Mouse (Mus musculus) neural tube, embryonic 14.5 days (tissue): ENCODE results near the gene Agt. TPM values are rescaled to one million over a fixed set of nuclear protein-coding genes. Genes with fewer than 3 reads are reported as not detected.

Experiments
- ATAC-seq: fragments of 200-750 bp; cut with Nextera tagmentation; 2 replicates; pipeline ENCODE4 v1.8.0; 2017; ENCODE audit warnings: low read depth, mild to moderate bottlenecking, moderate TSS enrichment, moderate library complexity
- H3K27ac ChIP-seq: fragments of 300-500 bp; sonication (generic); 2 replicates; pipeline ENCODE4 v1.5.1; 2014; ENCODE audit warnings: low read depth, mild to moderate bottlenecking, control low read depth, low read length, moderate library complexity, mixed read lengths
- H3K27me3 ChIP-seq: fragments of 300-500 bp; sonication (generic); 2 replicates; pipeline ENCODE4 v1.6.1; 2014; ENCODE audit warnings: low read length; ENCODE audit not compliant: control insufficient read depth, insufficient read depth
- H3K36me3 ChIP-seq: fragments of 300-500 bp; sonication (generic); 2 replicates; pipeline ENCODE4 v1.6.1; 2014; ENCODE audit warnings: low read length, mixed read lengths; ENCODE audit not compliant: control insufficient read depth, insufficient read depth
- H3K4me1 ChIP-seq: fragments of 300-500 bp; sonication (generic); 2 replicates; pipeline ENCODE4 v1.6.1; 2014; ENCODE audit warnings: low read length; ENCODE audit not compliant: control insufficient read depth, insufficient read depth
- H3K4me2 ChIP-seq: fragments of 300-500 bp; sonication (generic); 2 replicates; pipeline ENCODE4 v1.6.1; 2014; ENCODE audit warnings: mild to moderate bottlenecking, low read depth, low read length, control low read depth
- H3K4me3 ChIP-seq: fragments of 300-500 bp; sonication (generic); 2 replicates; pipeline ENCODE4 v1.5.1; 2014; ENCODE audit warnings: low read depth, low read length, control low read depth, mixed read lengths
- H3K9ac ChIP-seq: fragments of 300-500 bp; sonication (generic); replicated peaks from 2 replicates; pipeline ENCODE4 v1.6.1; 2014; ENCODE audit warnings: low read depth, mild to moderate bottlenecking, control low read depth, low read length, mixed read lengths
- H3K9me3 ChIP-seq: fragments of 300-500 bp; sonication (generic); 2 replicates; pipeline ENCODE4 v1.6.1; 2016; ENCODE audit warnings: low read length; ENCODE audit not compliant: control insufficient read depth
- WGBS: fragments of 180-500 bp; shearing (Covaris S2); extraction: QIAGEN DNeasy Blood & Tissue Kit; methylation state at CpG from one replicate; pipeline ENCODE4 v1.1.7; 2014; 5-methylcytosine and 5-hydroxymethylcytosine counted together
- polyA plus RNA-seq: library from polyadenylated mRNA; unstranded; fragments of >200 nt; fragmentation: Nextera tagmentation; extraction: Ambion mirVana; gene quantifications from 2 replicates; pipeline ENCODE4 v1.2.1, GENCODE M21; 2014

Agt gene
- polyA plus RNA-seq, 1 experiment from 2014 or later: 0.63 TPM

DNA sequence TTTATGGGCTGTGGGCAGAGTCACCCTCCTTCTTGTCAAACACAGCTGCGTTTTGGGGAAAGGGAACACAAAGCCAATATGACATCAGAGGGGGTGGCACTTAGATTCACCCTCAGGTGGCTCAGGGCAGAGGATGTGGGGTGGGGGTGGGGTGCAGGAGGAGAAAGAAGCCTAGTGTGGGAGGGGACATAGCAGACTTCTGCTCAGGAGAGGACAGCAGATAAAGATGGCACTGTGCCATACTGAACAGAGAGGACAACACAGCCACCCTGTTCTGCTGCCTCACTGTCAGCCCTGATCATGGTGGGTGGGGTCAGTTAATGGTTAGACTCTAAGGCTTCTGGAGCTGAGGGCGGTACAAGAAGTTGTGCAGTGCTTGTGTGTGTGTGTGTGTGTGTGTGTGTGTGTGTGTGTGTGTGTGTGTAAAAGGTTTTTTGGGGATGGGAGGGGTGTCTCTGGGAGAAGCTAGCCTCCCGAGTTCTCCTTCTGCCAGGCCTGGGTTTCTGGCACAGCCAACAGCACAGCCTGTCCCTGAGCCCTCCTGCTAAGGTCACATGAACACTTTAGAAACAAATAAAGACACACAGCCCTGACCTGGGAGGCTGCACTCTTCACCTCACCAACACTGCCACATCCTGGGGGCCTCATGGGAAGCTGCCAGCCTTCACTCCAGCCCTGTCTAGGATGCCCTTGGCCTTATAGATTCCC is 16.4 kb upstream of the Agt start:
- Histone ChIP-seq H3K9me3 (no peaks in the 10 kb centered on the region), H3K27ac (peak overlapping the region; percentile 44; the same call in 1 of the 2 replicates), H3K4me1 (no peaks in the 10 kb centered on the region), H3K4me2 (no peak overlapping the region), H3K36me3 (no peaks in the 10 kb centered on the region), H3K4me3 (no peak overlapping the region), H3K27me3 (no peaks in the 10 kb centered on the region), H3K9ac (no peak overlapping the region)
- 58% methylated on average over 2 of the region's 3 CpGs for WGBS
- ATAC-seq: no peak

GRCm38 (mm10) chr8:124576751-124577150 is 7.2 kb upstream of the Agt start:
- H3K4me3 ChIP-seq: no peak overlapping the region
- H3K4me2 ChIP-seq: no peak overlapping the region
- no peaks in the 10 kb centered on the region for H3K27me3 ChIP-seq
- H3K36me3 ChIP-seq: no peaks in the 10 kb centered on the region
- no peak for ATAC-seq
- 77% methylated on average over 1 of the region's 1 CpGs for WGBS
- no peaks in the 10 kb centered on the region for H3K9me3 ChIP-seq
- H3K9ac ChIP-seq: no peak overlapping the region
- H3K4me1 ChIP-seq: no peaks in the 10 kb centered on the region
- H3K27ac ChIP-seq: no peak overlapping the region

DNA sequence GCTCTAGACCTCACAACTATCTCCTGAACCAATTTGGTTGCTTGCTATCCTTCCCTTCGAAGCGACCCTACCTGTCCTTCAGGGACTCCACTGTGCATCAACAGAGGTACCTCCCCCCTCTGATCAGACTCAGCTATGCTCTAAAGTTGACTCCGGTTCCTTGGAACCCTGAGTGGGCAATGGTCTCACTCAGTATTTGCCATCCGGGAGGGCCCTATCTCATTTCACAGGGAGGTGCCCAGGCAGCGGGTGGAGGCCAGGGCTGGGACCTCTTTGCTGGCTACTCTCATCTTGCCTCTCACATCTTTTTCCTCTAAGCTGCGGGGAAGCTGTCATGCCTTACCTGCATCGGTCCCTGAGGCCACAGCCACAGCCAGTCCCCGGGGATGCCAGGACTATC is 6.3 kb upstream of the Agt start, which contains the start of gene Capn9:
Capn9 (plus strand) TSS at position 301 of the 400 bp plus-strand sequence.
- Histone ChIP-seq H3K4me3 (no peak within 1 kb of the TSS), H3K27me3 (no peaks in the 10 kb centered on the region), H3K27ac (no peak within 1 kb of the TSS), H3K9ac (no peak within 1 kb of the TSS), H3K4me1 (no peaks in the 10 kb centered on the region), H3K9me3 (no peaks in the 10 kb centered on the region), H3K36me3 (no peaks in the 10 kb centered on the region), H3K4me2 (no peak within 1 kb of the TSS)
- ATAC-seq: no peak
- 95% methylated on average over 8 of the region's 8 CpGs for WGBS

DNA sequence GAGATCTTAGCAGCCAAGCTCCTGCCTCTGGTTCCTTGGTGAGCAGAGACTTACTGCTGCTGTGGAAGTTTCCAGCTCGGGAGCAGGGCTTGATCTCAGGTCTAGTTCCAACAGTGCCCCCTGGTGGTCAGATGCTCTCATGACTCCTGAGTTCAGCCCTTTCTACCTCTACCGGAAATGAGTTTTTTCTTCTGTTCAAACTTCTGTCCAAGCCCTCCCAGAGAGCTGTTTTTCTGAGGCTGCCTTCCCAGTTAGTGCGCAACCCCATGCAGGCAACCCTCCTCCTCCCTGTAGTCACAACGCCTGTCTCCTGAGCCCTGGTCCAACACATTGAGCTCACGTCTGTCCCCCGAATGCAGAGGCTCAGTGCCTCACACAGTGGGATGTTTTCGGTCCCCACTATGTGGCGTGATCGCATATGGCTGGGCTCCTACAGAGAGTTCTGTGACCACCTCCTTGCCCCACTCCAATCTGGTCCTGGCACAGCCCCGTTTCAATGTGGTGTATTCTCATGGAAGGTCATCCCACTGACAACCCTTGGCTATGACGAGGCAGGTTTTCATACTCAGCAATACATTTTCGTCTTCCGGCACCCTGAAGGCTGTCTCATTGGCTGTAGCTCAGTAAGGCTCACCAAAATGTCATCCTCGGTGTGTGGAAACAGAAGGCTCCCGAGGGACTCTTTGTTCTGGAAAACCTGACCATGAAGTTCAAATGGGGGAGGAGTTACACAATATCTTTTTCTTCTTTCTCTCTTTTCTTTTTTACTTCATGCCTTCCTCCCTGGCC is 4.2 kb upstream of the Agt start:
- ATAC-seq: no peak
- Histone ChIP-seq H3K4me3 (no peak overlapping the region), H3K27me3 (no peaks in the 10 kb centered on the region), H3K4me2 (no peak overlapping the region), H3K36me3 (no peaks in the 10 kb centered on the region), H3K4me1 (no peaks in the 10 kb centered on the region), H3K9ac (no peak overlapping the region), H3K27ac (no peak overlapping the region), H3K9me3 (no peaks in the 10 kb centered on the region)
- 64% methylated on average over 15 of the region's 15 CpGs for WGBS

- Histone ChIP-seq H3K4me2 (no peak overlapping the region), H3K4me3 (no peak overlapping the region), H3K4me1 (no peaks in the 10 kb centered on the region), H3K27me3 (no peaks in the 10 kb centered on the region), H3K9ac (no peak overlapping the region), H3K27ac (no peak overlapping the region), H3K9me3 (no peaks in the 10 kb centered on the region), H3K36me3 (no peaks in the 10 kb centered on the region)
- ATAC-seq: no peak
Observed at GRCm38 (mm10) chr8:124572430-124572775, 2.9 kb upstream of the Agt start.

- H3K27ac ChIP-seq: no peak overlapping the region
- H3K27me3 ChIP-seq: no peaks in the 10 kb centered on the region
Observed at GRCm38 (mm10) chr8:124571732-124572429, 2.4 kb upstream of the Agt start.

GRCm38 (mm10) chr8:124569100-124569499 is 406 bp downstream of the Agt start:
- no peak overlapping the region for H3K4me3 ChIP-seq
- no peaks in the 10 kb centered on the region for H3K36me3 ChIP-seq
- no peaks in the 10 kb centered on the region for H3K27me3 ChIP-seq
- no peak overlapping the region for H3K4me2 ChIP-seq
- no peak overlapping the region for H3K9ac ChIP-seq
- no peak overlapping the region for H3K27ac ChIP-seq
- no peaks in the 10 kb centered on the region for H3K4me1 ChIP-seq
- no peak for ATAC-seq
- no peaks in the 10 kb centered on the region for H3K9me3 ChIP-seq
- WGBS: 56% methylated on average over 2 of the region's 2 CpGs

More at GRCm38 (mm10) chr8:124571732-124572429, 2.4 kb upstream of the Agt start:
- H3K36me3 ChIP-seq: no peaks in the 10 kb centered on the region
- H3K9ac ChIP-seq: no peak overlapping the region
- H3K4me1 ChIP-seq: no peaks in the 10 kb centered on the region
- H3K9me3 ChIP-seq: no peaks in the 10 kb centered on the region
- WGBS: 63% methylated on average over 8 of the region's 8 CpGs
- H3K4me2 ChIP-seq: no peak overlapping the region
- no peak overlapping the region for H3K4me3 ChIP-seq
- no peak for ATAC-seq

DNA sequence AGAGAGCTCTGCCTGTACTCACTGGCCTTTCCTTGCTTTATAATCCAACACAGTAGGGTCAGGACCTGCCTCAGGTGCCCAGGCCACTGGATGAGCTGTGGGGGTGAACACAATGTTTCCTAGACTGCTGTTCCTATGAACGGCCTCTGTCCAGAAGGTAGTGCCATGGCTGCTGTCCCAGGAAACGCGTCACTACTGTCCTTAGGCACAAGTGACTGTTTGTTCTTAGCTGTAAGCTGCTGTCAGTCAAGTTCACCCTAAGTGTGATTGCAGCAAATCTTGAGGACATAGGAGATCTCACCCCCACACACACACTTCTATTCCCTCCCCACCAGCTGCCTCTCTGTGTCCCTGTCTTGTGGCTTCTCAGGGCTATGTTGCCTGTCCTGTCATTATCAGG is 1.9 kb downstream of the Agt start:
- 89% methylated on average over 3 of the region's 3 CpGs for WGBS
- Histone ChIP-seq H3K27me3 (no peaks in the 10 kb centered on the region), H3K36me3 (no peaks in the 10 kb centered on the region)

GRCm38 (mm10) chr8:124567126-124567525 is 2.4 kb downstream of the Agt start:
- Histone ChIP-seq H3K9ac (no peak overlapping the region), H3K4me1 (no peaks in the 10 kb centered on the region), H3K9me3 (no peaks in the 10 kb centered on the region), H3K4me3 (no peak overlapping the region), H3K4me2 (no peak overlapping the region), H3K36me3 (no peaks in the 10 kb centered on the region), H3K27me3 (no peaks in the 10 kb centered on the region), H3K27ac (no peak overlapping the region)
- WGBS: 83% methylated on average over 6 of the region's 6 CpGs
- ATAC-seq: no peak

More for the DNA sequence above, 1.9 kb downstream of the Agt start:
- Histone ChIP-seq H3K4me2 (no peak overlapping the region), H3K4me3 (no peak overlapping the region), H3K27ac (no peak overlapping the region), H3K9ac (no peak overlapping the region), H3K9me3 (no peaks in the 10 kb centered on the region), H3K4me1 (no peaks in the 10 kb centered on the region)
- ATAC-seq: no peak
